Mouse (Mus musculus) 416B (cell line): ENCODE measurements at regions not wholly inside any gene's neighbourhood (a gene's known extent, or its start where the extent isn't known, plus 50 kb on each side); places are given as distances from the start of the nearest gene placed in this dataset.
A peak's percentile ranks its signal among the peaks of the same experiment; 100 is the strongest.
"Not testable (repeated sequence)": the region's sequence is repeated elsewhere in the genome, so short reads cannot be mapped to it uniquely, and the experiment has no call there.

ENCODE experiments used
- DNase-seq: peaks from one replicate; pipeline ENCODE4 v3.0.0; 2011; ENCODE audit warnings: low read depth

DNA sequence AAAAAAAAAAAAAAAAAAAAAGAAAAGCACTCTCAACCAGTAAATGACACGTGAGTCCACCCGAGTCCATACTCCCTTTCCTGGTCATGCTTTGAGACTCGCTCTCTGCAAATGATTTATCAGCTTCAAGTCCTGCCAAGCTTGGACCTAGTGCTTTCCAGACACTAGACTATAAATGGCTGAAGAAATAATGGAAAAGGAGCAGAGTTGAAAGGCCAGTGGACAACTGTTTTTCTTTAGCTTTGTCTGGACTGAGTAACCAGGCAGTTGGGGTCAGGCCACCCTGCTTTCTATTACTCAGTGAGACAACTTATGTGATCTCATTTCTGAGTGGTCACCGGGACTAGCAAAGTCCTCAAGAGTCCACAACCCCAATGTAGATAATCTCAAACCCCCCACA, 112.9 kb downstream of the Kcns3 start:
- DNase-seq: no peak

DNA sequence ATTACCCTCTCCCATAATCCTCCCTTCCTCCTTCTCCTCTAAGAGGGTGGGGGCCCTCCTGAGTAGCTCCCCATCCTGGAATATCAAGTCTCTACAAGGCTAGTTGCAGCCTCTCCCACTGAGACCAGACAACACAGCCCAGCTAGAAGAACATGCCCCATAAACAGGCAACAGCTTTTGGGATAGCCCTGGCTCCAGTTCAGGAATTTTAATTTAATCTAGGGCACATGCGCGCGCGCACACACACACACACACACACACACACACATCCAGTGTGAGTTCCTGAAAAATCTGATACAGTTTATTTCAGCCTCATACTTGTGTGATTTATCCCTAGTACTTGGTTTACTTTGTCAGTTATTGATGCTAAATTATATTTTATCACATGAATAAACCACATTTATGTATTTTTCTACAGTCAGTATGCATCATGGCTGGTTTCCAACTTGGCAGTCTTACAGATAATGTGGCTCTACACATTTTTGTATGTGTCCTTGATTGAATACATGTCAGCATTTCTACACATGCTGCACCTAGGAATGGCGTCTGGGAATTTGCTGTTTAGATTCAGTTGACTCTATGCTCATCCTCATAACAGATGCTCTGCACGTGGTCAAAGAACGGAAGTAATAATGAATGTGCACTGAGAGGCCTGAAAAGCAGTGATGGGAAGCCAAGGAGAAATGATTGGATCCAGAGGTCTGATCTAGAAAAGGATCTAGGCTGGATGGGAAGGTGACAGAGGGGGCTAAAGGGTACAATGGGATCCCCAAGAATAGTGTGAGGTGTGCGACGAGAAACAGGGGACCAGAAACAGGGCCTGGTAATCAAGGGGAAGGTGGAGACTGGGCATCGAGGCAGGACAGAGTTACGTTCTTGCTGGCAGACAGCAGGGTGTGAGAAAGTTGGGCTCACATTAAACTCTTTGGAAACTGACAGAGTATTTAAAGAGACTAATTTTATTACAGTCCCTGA, 130.0 kb downstream of the Kcns3 start:
- no peak for DNase-seq

DNA sequence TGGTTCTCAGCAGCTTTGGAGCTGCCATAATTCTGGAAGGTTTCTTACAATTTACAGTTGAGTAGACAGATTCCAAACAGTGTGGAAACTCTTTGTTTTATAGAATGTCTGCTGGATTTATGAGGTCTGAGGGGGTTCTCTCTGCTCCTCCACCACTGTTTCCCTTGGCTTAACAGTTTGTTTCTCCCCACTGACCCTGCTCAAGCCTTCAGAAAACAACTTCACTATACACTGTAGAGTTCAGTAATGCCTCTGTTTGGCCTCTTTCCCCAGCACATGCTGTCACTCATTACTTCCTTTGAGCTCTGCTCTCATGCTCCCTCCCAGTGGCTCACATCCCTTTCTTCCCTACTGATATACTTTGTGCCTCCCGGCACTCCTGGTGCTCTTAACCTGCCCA, 139.7 kb downstream of the Kcns3 start:
- DNase-seq: no peak

DNA sequence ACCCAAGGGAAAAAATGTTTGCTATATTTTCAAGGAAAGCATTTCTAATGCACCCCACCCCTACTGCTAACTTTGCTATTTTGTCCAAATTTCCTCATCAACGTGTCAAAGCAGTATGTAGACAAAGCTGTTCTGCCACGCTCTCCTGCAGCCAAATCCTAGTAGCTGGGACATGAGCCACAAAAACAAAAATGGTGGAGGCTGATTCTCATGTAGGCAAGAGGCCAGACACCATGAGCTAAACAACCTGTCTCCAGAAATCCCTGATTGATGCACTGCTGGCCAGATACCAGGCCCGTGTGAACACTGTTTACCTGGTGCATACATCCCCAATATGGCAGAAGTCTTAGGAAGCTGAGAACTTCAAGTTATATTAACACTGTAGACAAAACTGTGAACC, 166.6 kb downstream of the Kcns3 start:
- DNase-seq: no peak

DNA sequence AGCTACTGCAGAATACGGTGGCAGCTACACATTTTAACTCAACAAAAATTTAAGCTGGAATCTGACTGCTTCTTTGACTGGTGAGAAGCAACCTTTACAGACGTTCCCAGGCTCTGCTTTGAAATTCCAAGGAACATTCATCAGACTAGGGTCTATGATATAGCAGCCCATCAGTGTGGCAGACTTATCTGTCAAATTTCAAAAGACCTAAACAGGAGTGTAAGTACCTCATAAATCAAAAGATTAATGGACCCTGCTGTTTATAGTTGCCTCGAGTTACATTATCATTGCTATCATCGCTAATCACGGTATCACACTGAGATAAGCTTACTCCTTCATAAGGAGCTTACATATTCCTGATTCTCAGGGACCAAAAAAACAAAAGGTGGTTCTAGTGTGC, 201.7 kb downstream of the Kcns3 start:
- DNase-seq: no peak

DNA sequence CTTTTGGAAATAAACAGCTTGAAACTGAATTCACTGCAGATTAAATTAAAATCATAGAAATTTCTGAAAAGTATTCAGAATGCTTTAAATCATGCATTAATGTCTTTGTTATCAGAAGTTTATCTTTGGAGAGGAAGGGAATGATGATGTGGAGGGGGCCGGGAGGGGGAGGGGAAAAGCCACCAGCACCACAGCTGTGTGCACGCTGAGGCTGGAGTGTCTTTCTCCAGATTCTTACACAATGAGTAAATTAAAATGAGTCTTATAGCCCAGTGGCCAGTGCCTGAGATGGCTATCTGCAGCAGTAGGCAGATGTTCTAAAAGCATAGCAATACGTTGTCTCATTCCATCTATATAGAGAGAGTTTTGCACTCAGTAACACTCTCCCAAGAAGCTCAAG, 209.8 kb downstream of the Kcns3 start:
- DNase-seq: no peak

DNA sequence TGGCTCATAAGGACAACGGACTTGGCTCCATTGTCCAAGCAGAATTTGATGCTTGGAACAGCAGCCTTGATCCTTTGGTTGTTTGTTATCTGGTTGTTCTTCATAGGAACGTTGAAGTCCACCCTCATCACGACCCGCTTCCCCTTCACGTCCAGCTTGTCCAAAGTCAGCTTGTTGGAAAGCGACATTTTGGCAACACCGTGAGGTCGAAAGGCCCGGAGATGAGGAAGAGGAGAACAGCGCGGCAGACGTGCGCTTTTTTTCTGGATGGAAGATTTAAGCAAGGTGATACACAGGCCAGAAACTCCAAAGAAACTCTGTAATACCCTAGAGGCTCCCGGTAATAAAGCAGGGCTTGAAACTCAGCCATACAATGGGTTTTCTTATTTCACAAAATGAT, 250.8 kb downstream of the Kcns3 start:
- DNase-seq: not testable (repeated sequence)

DNA sequence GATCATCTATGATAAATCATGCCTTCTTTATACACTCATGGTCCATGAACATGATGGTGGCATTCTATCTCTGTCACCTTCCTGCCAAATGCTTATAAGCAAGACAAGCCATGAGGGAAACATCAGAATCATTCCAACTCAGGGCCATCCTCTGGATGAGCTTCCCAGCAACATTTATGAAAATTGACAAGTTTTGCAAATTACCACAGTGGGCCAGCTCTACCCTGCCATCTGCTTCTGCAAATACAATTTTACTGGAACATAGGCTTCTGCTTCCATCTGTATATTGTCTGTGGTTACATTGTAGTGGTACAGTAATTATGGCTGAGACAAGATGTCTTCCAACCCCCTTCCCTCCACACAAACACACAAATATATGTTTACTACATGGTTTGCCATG, 272.1 kb downstream of the Kcns3 start:
- DNase-seq: no peak

DNA sequence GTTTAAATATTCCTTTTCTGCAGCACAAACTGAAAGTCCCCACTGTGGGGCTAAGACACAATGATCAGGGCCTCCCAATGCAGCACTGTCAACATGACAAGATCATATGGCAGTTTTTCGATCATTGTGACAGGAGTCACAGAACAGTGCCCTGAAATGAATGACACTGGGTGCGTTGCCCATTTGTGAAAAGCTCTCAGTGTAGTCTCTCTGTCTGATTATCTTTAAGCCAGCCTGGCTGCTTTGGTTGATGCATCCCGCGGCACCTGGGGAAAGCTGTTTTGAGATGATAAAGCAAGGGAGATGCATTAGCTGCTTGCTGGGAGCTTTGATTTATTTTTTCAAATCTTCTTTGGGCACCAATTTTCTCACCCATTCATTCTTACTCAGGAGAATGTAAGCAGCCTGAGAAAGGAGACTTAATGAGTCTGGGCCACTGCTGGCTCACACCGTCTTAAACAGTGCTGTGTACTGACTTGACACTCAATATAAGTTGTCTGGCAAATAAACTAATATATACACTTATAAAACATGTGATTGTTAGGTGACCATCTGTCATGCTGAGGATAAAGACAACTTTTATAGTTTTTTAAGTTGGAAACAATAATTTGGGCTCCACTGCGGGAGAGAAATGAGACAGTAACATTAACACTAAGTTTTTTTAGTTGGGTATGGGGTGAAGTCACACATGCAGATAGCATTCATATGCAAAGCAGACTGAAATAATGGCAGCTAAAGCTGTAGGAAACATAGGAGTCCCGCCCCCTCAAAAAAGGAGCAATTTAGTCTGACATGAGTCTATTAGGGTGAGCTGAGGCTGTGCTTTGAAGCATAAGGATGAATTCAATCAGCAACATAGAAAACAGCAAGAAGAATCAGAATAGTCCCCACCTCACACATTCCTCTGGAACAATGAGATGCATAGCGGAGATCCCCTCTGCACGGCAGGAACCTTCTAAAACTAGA, 276.0 kb downstream of the Kcns3 start:
- DNase-seq: no peak

DNA sequence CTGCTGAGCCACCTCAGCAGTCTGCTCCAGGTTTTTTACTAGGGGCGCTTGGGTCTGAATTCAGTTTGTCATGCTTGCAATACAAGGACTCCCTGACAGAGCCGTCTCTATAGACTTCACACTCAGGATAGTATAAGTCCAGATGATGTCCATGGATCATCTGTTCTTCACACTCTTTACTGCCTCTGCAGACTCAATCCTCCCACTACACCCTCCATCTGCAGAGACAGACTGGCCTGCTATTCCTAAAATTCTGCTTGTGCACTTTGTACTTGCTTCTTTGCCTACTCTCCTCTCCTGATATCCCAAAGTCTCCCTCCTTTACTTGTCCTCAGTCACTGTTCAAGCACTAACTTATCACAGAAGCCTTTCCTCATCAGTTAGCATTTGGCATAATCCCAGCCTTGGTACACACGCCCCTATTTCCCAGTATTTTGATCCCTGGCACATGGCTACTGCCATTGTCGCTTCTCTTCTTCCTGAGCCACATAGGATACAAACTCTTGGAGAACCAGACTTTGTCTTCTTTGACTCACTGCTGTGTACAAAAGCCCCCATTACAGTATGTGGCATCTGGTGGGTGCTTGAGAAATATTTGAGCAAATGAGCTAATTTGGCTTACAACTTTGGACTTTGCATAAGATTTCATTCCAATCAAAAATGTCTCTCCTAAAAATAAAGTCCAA, 277.0 kb downstream of the Kcns3 start:
- no peak for DNase-seq

DNA sequence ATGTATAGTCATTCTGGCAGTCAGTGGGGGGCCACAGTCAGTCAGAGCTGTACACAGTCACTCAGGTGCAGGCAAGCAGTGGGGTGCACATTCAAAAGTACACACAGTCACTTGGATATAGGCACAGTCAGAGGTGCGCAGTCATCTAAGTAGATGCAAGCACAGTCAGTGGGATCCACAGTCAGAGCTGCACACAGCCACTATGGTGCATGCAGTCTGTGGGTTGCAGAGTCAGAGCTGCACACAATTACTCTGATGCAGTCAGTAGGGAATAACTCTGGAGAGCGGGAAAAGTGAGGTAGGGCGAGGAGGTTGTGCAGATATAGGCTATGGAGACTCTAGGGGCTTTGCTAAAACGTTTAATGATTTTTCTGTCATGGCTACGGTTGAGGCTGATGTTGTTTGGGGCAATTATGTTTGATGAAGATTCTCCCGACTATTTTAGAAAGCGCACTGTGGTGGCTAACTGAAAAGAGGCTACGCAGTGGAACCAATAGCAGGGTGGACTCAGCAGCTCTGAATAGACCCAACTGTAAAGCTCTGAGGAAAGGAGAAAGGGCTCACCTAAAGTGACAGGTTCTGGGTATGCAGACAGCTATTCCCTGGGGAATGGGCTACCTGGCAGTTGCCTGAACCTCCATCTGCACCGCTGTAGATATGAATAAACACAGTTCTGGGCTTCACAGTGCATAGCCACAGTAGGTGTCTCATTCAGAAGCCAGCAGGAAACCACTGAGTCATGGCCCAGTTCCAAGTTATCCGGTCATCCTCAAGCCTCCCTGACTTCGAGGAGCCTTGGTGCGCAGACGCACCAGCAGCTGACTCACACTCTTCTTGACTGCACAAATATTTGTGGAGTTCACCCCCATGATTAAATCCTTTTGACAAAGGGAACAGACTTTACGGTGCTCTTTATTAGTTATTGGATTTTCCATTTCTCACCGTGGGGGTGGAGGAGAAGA, 282.9 kb downstream of the Kcns3 start:
- no peak for DNase-seq

DNA sequence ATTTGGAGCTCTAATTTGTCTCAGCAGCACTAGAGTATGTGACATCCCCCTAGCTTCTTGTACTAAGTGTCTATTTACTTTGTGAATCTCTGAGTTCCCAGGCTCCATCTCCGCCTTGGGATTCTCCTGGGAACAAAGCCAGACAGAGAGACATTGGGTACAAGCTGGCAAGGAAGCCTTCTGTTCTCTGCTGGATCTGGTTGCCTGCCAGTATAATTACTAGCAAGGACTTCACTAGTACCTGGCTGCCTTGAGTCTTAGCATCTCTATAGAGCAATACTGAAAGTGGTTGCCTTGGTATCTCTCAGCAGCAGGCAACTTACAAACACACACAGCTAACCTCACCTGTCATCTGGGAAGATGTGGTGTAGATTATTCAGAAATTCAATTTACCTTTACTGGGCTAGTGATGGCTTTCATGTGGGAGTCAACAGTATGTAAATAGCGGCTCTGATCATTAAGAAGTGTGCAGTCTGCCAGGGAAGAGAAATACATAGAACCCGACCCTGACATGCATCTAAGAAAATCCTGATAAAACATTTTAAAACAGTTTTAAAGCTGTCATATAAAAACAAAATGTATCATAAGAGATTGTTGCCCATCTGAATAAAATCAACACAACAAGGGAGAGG, 283.8 kb downstream of the Kcns3 start:
- DNase-seq: no peak

DNA sequence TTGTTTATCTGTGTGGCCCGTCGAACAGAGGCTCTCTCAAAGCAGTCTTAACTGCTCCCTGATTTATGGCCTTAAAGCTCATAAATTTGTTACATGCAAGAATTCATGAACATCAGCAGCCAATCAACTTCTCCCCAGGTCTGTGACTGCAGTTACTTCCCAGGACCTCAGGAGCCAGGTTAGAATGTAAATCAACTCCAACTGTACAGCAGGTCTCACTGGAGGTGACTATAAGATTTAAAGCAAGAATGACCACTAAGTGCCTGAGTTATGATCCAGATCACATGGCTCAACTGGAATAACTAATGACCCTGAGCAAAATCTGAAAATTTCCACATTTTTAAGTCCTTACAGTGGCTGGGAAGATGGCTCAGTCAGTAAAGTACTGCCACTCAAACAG, 285.6 kb downstream of the Kcns3 start:
- no peak for DNase-seq

DNA sequence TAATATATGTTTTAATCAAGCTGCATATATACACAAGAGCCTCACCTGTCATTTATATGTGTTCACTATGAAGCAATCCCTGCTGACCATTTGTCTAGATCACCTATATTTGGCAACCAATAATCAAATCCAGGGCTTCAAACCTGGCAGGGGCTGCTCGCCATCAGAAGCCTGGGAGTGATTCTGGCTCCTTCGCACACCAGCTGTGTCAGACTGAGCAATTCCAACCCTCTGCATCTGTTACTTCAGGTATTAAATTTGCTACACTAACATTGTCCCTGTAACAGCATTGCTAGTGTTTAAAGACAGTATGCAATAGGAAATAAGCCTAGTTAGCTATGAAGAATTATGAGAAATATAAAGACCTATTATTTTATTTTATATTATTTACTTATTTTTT, 330.5 kb downstream of the Kcns3 start:
- no peak for DNase-seq

DNA sequence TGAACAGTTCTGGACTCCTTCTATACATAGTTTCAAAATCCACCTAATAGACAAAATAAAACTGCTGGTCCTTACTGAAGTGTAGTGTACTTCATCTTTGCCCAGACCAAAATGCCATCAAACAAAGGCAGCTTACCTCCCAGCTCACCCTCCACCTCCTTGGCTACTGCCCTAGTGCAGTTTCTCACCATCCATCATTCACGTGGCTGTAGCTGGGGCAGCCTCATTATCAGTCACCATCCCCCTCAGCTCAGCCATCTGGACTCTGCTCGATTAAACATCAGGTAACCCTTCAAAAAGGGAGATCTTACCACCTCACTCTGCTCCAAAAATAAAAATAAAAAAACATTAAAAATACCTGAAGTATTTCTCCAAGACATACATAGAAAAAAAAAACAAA, 332.8 kb downstream of the Kcns3 start:
- no peak for DNase-seq

DNA sequence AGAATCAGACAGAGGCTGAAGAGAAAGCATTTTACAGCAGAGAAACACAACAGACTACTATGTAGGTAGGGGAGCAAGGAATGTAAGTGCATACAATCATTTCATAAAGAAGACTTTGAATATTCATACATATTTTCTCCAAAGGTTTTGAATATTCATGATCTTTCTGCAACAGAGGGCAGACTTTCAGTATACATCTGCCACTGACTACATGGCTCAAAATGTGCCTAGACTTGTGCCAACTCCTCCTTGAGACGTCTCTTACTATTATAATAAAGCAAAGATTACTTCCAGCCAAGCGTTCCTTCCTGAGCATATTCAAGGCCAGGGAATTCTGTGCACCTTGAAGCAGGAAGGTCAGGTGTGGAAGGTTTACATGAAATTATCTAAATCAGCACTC, 333.3 kb downstream of the Kcns3 start:
- DNase-seq: no peak

DNA sequence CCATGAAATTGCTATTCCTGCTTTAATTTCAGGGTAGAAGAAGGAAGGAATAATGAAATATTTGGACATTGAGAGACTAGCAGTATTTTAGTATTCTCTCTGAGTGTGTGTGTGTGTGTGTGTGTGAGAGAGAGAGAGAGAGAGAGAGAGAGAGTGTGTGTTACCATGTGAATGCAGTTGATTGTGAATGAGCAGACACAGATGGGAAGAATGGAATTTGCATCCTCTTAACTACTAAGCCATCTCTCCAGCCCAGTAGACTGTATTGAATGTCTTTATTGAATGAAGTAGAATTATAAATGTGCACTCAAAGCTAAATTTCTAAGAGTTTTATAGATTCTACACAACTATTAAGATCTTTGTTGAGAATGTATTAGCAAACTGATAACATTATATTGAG, 340.3 kb downstream of the Kcns3 start:
- DNase-seq: no peak

DNA sequence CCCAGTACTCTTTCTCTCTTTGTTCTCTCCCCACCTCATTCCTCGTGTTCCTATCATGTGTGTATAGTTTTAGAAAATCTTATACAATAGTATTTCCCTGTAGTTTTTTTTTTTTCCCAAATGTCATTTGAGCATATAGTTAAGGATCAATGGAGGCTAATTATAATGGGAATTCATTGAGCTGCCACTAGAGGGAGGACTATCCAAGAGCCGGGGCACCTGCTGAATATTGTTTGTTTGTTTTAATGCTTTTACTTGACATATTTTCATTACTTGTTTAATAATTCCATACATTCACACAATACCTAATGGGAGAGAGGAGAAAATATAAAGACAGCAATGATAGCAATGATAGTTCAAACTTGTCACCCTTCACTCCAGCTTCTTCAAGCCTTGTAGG, 346.4 kb downstream of the Kcns3 start:
- DNase-seq: peak; percentile 1
